Mouse (Mus musculus): ENCODE measurements around the gene 4931406C07Rik. TPM values are rescaled to one million over a fixed set of nuclear protein-coding genes. Genes with fewer than 3 reads are reported as not detected.

4931406C07Rik gene
- polyA plus RNA-seq, 1 experiment from 2014 or later: 3.0 TPM

GRCm38 (mm10) chr9:15256214-15256613, 50.0 kb downstream of the 4931406C07Rik start:
- Histone ChIP-seq H3K4me3 (replicated peaks) (no peak overlapping the region), H3K9ac (no peak overlapping the region), H3K27ac (no peak overlapping the region), H3K9me3 (replicated peaks) (no peaks in the 10 kb centered on the region), H3K27me3 (no peaks in the 10 kb centered on the region), H3K4me2 (no peak overlapping the region), H3K36me3 (peaks cover 11% of the 10 kb centered on the region), H3K4me1 (replicated peaks) (no peaks in the 10 kb centered on the region)
- DNase-seq (no peak), ATAC-seq (ENCODE audit: low read depth) (no peak)
- WGBS (ENCODE audit: insufficient replicate concordance): 68% methylated on average over 3 of the region's 3 CpGs

- no peak for DNase-seq
Measured at GRCm38 (mm10) chr9:15254501-15254900, 51.7 kb downstream of the 4931406C07Rik start.

GRCm38 (mm10) chr9:15252196-15252595, 54.1 kb downstream of the 4931406C07Rik start:
- Histone ChIP-seq H3K27ac (no peak overlapping the region), H3K4me1 (replicated peaks) (no peaks in the 10 kb centered on the region), H3K9ac (no peak overlapping the region), H3K4me3 (replicated peaks) (no peak overlapping the region), H3K36me3 (no peaks in the 10 kb centered on the region), H3K4me2 (no peak overlapping the region), H3K27me3 (no peaks in the 10 kb centered on the region), H3K9me3 (replicated peaks) (no peaks in the 10 kb centered on the region)
- no peak for ATAC-seq (ENCODE audit: low read depth)
- no peak for DNase-seq
- WGBS (ENCODE audit: insufficient replicate concordance): 64% methylated on average over 7 of the region's 7 CpGs

More at GRCm38 (mm10) chr9:15254501-15254900, 51.7 kb downstream of the 4931406C07Rik start:
- Histone ChIP-seq H3K9ac (no peak overlapping the region), H3K4me2 (no peak overlapping the region), H3K4me3 (replicated peaks) (no peak overlapping the region), H3K4me1 (replicated peaks) (no peaks in the 10 kb centered on the region), H3K9me3 (replicated peaks) (no peaks in the 10 kb centered on the region), H3K27me3 (no peaks in the 10 kb centered on the region), H3K27ac (no peak overlapping the region), H3K36me3 (no peaks in the 10 kb centered on the region)
- ATAC-seq (ENCODE audit: low read depth): no peak
- WGBS (ENCODE audit: insufficient replicate concordance): 62% methylated on average over 7 of the region's 7 CpGs

- ATAC-seq (ENCODE audit: low read depth): no peak
- no peak for DNase-seq
- no peak overlapping the region for H3K4me3 ChIP-seq (replicated peaks)
- no peak overlapping the region for H3K9ac ChIP-seq
- 31% methylated on average over 7 of the region's 7 CpGs for WGBS (ENCODE audit: insufficient replicate concordance)
- H3K27me3 ChIP-seq: no peaks in the 10 kb centered on the region
- H3K27ac ChIP-seq: no peak overlapping the region
- no peaks in the 10 kb centered on the region for H3K36me3 ChIP-seq
- peaks cover 7% of the 10 kb centered on the region for H3K4me1 ChIP-seq (replicated peaks)
- no peaks in the 10 kb centered on the region for H3K9me3 ChIP-seq (replicated peaks)
- H3K4me2 ChIP-seq: no peak overlapping the region
Measured at GRCm38 (mm10) chr9:15250376-15250775, 55.9 kb downstream of the 4931406C07Rik start.

GRCm38 (mm10) chr9:15245319-15246075, 60.8 kb downstream of the 4931406C07Rik start:
- no peaks in the 10 kb centered on the region for H3K36me3 ChIP-seq
- no peaks in the 10 kb centered on the region for H3K27me3 ChIP-seq
- no peak overlapping the region for H3K9ac ChIP-seq
- peaks cover 17% of the 10 kb centered on the region for H3K4me1 ChIP-seq (replicated peaks)
- no peaks in the 10 kb centered on the region for H3K9me3 ChIP-seq (replicated peaks)
- H3K27ac ChIP-seq: no peak overlapping the region
- ATAC-seq (ENCODE audit: low read depth): no peak
- 55% methylated on average over 14 of the region's 14 CpGs for WGBS (ENCODE audit: insufficient replicate concordance)
- H3K4me2 ChIP-seq: no peak overlapping the region
- DNase-seq: no peak
- H3K4me3 ChIP-seq (replicated peaks): no peak overlapping the region

- H3K36me3 ChIP-seq: no peaks in the 10 kb centered on the region
- no peak overlapping the region for H3K27ac ChIP-seq
- H3K4me3 ChIP-seq (replicated peaks): no peak overlapping the region
- no peaks in the 10 kb centered on the region for H3K9me3 ChIP-seq (replicated peaks)
- H3K27me3 ChIP-seq: peaks cover 17% of the 10 kb centered on the region
- H3K9ac ChIP-seq: no peak overlapping the region
- WGBS (ENCODE audit: insufficient replicate concordance): 16% methylated on average over 1 of the region's 1 CpGs
- no peak for DNase-seq
- ATAC-seq (ENCODE audit: low read depth): 0 out of 2 replicates have a peak, but pooled peaks have one; percentile 19
- peaks cover 32% of the 10 kb centered on the region for H3K4me1 ChIP-seq (replicated peaks)
- H3K4me2 ChIP-seq: no peak overlapping the region
Measured at GRCm38 (mm10) chr9:15242130-15242529, 64.1 kb downstream of the 4931406C07Rik start.

GRCm38 (mm10) chr9:15241596-15241939, 64.7 kb downstream of the 4931406C07Rik start:
- Histone ChIP-seq H3K4me3 (replicated peaks) (no peak overlapping the region), H3K36me3 (no peaks in the 10 kb centered on the region), H3K27ac (no peak overlapping the region), H3K4me1 (replicated peaks) (peaks cover 32% of the 10 kb centered on the region), H3K9ac (no peak overlapping the region), H3K4me2 (no peak overlapping the region), H3K27me3 (peaks cover 17% of the 10 kb centered on the region), H3K9me3 (replicated peaks) (no peaks in the 10 kb centered on the region)
- DNase-seq: peak; percentile 51
- WGBS (ENCODE audit: insufficient replicate concordance): 41% methylated on average over 9 of the region's 9 CpGs
- peak; percentile 34; the same call in 1 of the 2 replicates for ATAC-seq (ENCODE audit: low read depth)

- H3K27ac ChIP-seq: no peak overlapping the region
- H3K9ac ChIP-seq: no peak overlapping the region
- peaks cover 17% of the 10 kb centered on the region for H3K27me3 ChIP-seq
- no peaks in the 10 kb centered on the region for H3K36me3 ChIP-seq
- ATAC-seq (ENCODE audit: low read depth) (no peak), DNase-seq (no peak)
- H3K4me3 ChIP-seq (replicated peaks): no peak overlapping the region
- no peak overlapping the region for H3K4me2 ChIP-seq
- no peaks in the 10 kb centered on the region for H3K9me3 ChIP-seq (replicated peaks)
- peaks cover 32% of the 10 kb centered on the region for H3K4me1 ChIP-seq (replicated peaks)
- WGBS (ENCODE audit: insufficient replicate concordance): 31% methylated on average over 6 of the region's 6 CpGs
Measured at GRCm38 (mm10) chr9:15240863-15241595, 65.2 kb downstream of the 4931406C07Rik start.

GRCm38 (mm10) chr9:15240006-15240405, 66.2 kb downstream of the 4931406C07Rik start:
- Histone ChIP-seq H3K27me3 (peaks cover 17% of the 10 kb centered on the region), H3K9me3 (replicated peaks) (no peaks in the 10 kb centered on the region), H3K4me3 (replicated peaks) (no peak overlapping the region), H3K36me3 (no peaks in the 10 kb centered on the region), H3K4me1 (replicated peaks) (peaks cover 22% of the 10 kb centered on the region), H3K4me2 (no peak overlapping the region), H3K9ac (no peak overlapping the region), H3K27ac (no peak overlapping the region)
- DNase-seq (no peak), ATAC-seq (ENCODE audit: low read depth) (no peak)
- 84% methylated on average over 6 of the region's 6 CpGs for WGBS (ENCODE audit: insufficient replicate concordance)

- 4% methylated on average over 35 of the region's 35 CpGs for WGBS (ENCODE audit: insufficient replicate concordance)
- peak within 1 kb of the TSS; percentile 56 for H3K9ac ChIP-seq
- peak within 1 kb of the TSS; percentile 73 for H3K4me2 ChIP-seq
- H3K27ac ChIP-seq: no peak within 1 kb of the TSS
- no peaks in the 10 kb centered on the region for H3K9me3 ChIP-seq (replicated peaks)
- DNase-seq (no peak), ATAC-seq (ENCODE audit: low read depth) (peak; percentile 55)
- peaks cover 17% of the 10 kb centered on the region for H3K27me3 ChIP-seq
- peaks cover 20% of the 10 kb centered on the region for H3K4me1 ChIP-seq (replicated peaks)
- peak within 1 kb of the TSS; percentile 51 for H3K4me3 ChIP-seq (replicated peaks)
- no peaks in the 10 kb centered on the region for H3K36me3 ChIP-seq
Measured at GRCm38 (mm10) chr9:15239042-15239925, 67.0 kb downstream of the 4931406C07Rik start, which contains the start of gene Vstm5. TSS of gene Vstm5 (plus strand) at chr9:15239045.
